Mouse (Mus musculus) hindbrain, embryonic 16.5 days (tissue): ENCODE data around the gene Arrb2. TPM values are rescaled to one million over a fixed set of nuclear protein-coding genes. Genes with fewer than 3 reads are reported as not detected.

Source experiments
- ATAC-seq: fragments of 200-750 bp; cut with Nextera tagmentation; 2 replicates; pipeline ENCODE4 v1.8.0; 2017; ENCODE audit warnings: moderate TSS enrichment, moderate library complexity
- H3K27ac ChIP-seq: fragments of 300-500 bp; sonication (generic); 2 replicates; pipeline ENCODE4 v1.5.1; 2014; ENCODE audit warnings: low read depth, mild to moderate bottlenecking, control low read depth, low read length, moderate library complexity
- H3K27me3 ChIP-seq: fragments of 300-500 bp; sonication (generic); replicated peaks from 2 replicates; pipeline ENCODE4 v1.6.1; 2014; ENCODE audit warnings: low read length; ENCODE audit not compliant: control insufficient read depth, insufficient read depth
- H3K36me3 ChIP-seq: fragments of 300-500 bp; sonication (generic); 2 replicates; pipeline ENCODE4 v1.6.1; 2014; ENCODE audit warnings: mild to moderate bottlenecking, low read length, moderate library complexity, mixed read lengths; ENCODE audit not compliant: control insufficient read depth, insufficient read depth
- H3K4me1 ChIP-seq: fragments of 300-500 bp; sonication (generic); 2 replicates; pipeline ENCODE4 v1.6.1; 2014; ENCODE audit warnings: low read depth, low read length; ENCODE audit not compliant: control insufficient read depth, insufficient read depth
- H3K4me2 ChIP-seq: fragments of 300-500 bp; sonication (generic); 2 replicates; pipeline ENCODE4 v1.6.1; 2014; ENCODE audit warnings: mild to moderate bottlenecking, low read length, control low read depth, moderate library complexity
- H3K4me3 ChIP-seq: fragments of 300-500 bp; sonication (generic); 2 replicates; pipeline ENCODE4 v1.5.1; 2014; ENCODE audit warnings: mild to moderate bottlenecking, low read length, control low read depth, moderate library complexity
- H3K9ac ChIP-seq: fragments of 300-500 bp; sonication (generic); 2 replicates; pipeline ENCODE4 v1.6.1; 2014; ENCODE audit warnings: low read depth, mild to moderate bottlenecking, control low read depth, low read length, moderate library complexity
- H3K9me3 ChIP-seq: fragments of 300-500 bp; sonication (generic); 2 replicates; pipeline ENCODE4 v1.6.1; 2014; ENCODE audit warnings: mild to moderate bottlenecking, low read length, moderate library complexity; ENCODE audit not compliant: control insufficient read depth
- WGBS: fragments of 180-500 bp; shearing (Covaris S2); extraction: QIAGEN DNeasy Blood & Tissue Kit; methylation state at CpG from one replicate; pipeline ENCODE4 v1.1.7; 2014; 5-methylcytosine and 5-hydroxymethylcytosine counted together
- polyA plus RNA-seq: library from polyadenylated mRNA; unstranded; fragments of >200 nt; fragmentation: Nextera tagmentation; extraction: Ambion mirVana; gene quantifications from 2 replicates; pipeline ENCODE4 v1.2.1, GENCODE M21; 2015

Arrb2 gene
- polyA plus RNA-seq, 1 experiment from 2014 or later, result 54.9 TPM

GRCm38 (mm10) chr11:70453261-70454044, 21.0 kb downstream of the Arrb2 start:
- H3K9ac ChIP-seq, result no peak overlapping the region
- 93% methylated on average over 9 of the region's 9 CpGs for WGBS
- peaks cover under 1% of the 10 kb centered on the region for H3K27me3 ChIP-seq
- H3K4me3 ChIP-seq, result no peak overlapping the region
- no peak for ATAC-seq
- peaks cover 7% of the 10 kb centered on the region for H3K4me1 ChIP-seq
- H3K36me3 ChIP-seq, result no peaks in the 10 kb centered on the region
- no peaks in the 10 kb centered on the region for H3K9me3 ChIP-seq
- H3K27ac ChIP-seq, result no peak overlapping the region
- peak overlapping the region; percentile 57 for H3K4me2 ChIP-seq

GRCm38 (mm10) chr11:70458688-70459600, 26.5 kb downstream of the Arrb2 start, which contains the start of gene Zmynd15:
TSS of gene Zmynd15 (plus strand) at chr11:70459433.
- no peaks in the 10 kb centered on the region for H3K9me3 ChIP-seq
- H3K4me1 ChIP-seq, result peaks cover 6% of the 10 kb centered on the region
- no peaks in the 10 kb centered on the region for H3K36me3 ChIP-seq
- peaks cover 13% of the 10 kb centered on the region for H3K27me3 ChIP-seq
- peak within 1 kb of the TSS; percentile 82 for H3K4me2 ChIP-seq
- H3K4me3 ChIP-seq, result peak within 1 kb of the TSS; percentile 46
- H3K9ac ChIP-seq, result peak within 1 kb of the TSS; percentile 67
- ATAC-seq, result no peak
- H3K27ac ChIP-seq, result no peak within 1 kb of the TSS
- 19% methylated on average over 32 of the region's 32 CpGs for WGBS

GRCm38 (mm10) chr11:70459601-70460101, 27.2 kb downstream of the Arrb2 start, which contains the start of gene Cxcl16:
TSS of gene Cxcl16 (minus strand) at chr11:70459984.
- Histone ChIP-seq H3K36me3 (no peaks in the 10 kb centered on the region), H3K27me3 (peaks cover 13% of the 10 kb centered on the region), H3K9ac (peak within 1 kb of the TSS; percentile 67), H3K4me1 (peaks cover 6% of the 10 kb centered on the region), H3K4me3 (peak within 1 kb of the TSS; percentile 46), H3K27ac (no peak within 1 kb of the TSS), H3K4me2 (peak within 1 kb of the TSS; percentile 82), H3K9me3 (no peaks in the 10 kb centered on the region)
- 6% methylated on average over 30 of the region's 30 CpGs for WGBS
- ATAC-seq, result no peak

GRCm38 (mm10) chr11:70463970-70464369, 31.5 kb downstream of the Arrb2 start:
- H3K27ac ChIP-seq, result no peak overlapping the region
- H3K36me3 ChIP-seq, result no peaks in the 10 kb centered on the region
- H3K9me3 ChIP-seq, result no peaks in the 10 kb centered on the region
- H3K4me3 ChIP-seq, result no peak overlapping the region
- H3K4me2 ChIP-seq, result no peak overlapping the region
- no peak overlapping the region for H3K9ac ChIP-seq
- no peak for ATAC-seq
- peaks cover 10% of the 10 kb centered on the region for H3K4me1 ChIP-seq
- H3K27me3 ChIP-seq, result peaks cover 9% of the 10 kb centered on the region; the same call in 1 of the 2 replicates
- WGBS, result 79% methylated on average over 5 of the region's 5 CpGs

GRCm38 (mm10) chr11:70465211-70465610, 32.8 kb downstream of the Arrb2 start:
- Histone ChIP-seq H3K4me3 (peak overlapping the region; percentile 2; the same call in 1 of the 2 replicates), H3K4me1 (0 out of 2 replicates have a peak, but pooled peaks cover 5% of the 10 kb centered on the region), H3K9me3 (no peaks in the 10 kb centered on the region), H3K9ac (peak overlapping the region; percentile 15; the same call in 1 of the 2 replicates), H3K27ac (no peak overlapping the region), H3K27me3 (peaks cover 6% of the 10 kb centered on the region; the same call in 1 of the 2 replicates), H3K4me2 (peak overlapping the region; percentile 58), H3K36me3 (no peaks in the 10 kb centered on the region)
- ATAC-seq, result no peak
- WGBS, result 25% methylated on average over 16 of the region's 16 CpGs

- H3K9me3 ChIP-seq, result no peaks in the 10 kb centered on the region
- peak overlapping the region; percentile 25 for H3K4me3 ChIP-seq
- H3K27me3 ChIP-seq, result peaks cover 4% of the 10 kb centered on the region; the same call in 1 of the 2 replicates
- peak overlapping the region; percentile 15 for H3K9ac ChIP-seq
- peak overlapping the region; percentile 58 for H3K4me2 ChIP-seq
- H3K4me1 ChIP-seq, result 0 out of 2 replicates have a peak, but pooled peaks cover 5% of the 10 kb centered on the region
- H3K36me3 ChIP-seq, result no peaks in the 10 kb centered on the region
- H3K27ac ChIP-seq, result no peak overlapping the region
- ATAC-seq, result no peak
- 11% methylated on average over 23 of the region's 23 CpGs for WGBS
These were observed 33.4 kb downstream of the Arrb2 start for GRCm38 (mm10) chr11:70465824-70466223.

GRCm38 (mm10) chr11:70467902-70468619, 35.6 kb downstream of the Arrb2 start:
- no peaks in the 10 kb centered on the region for H3K9me3 ChIP-seq
- H3K4me1 ChIP-seq, result 0 out of 2 replicates have a peak, but pooled peaks cover 5% of the 10 kb centered on the region
- H3K27me3 ChIP-seq, result no peaks in the 10 kb centered on the region; the same call in 1 of the 2 replicates
- no peak for ATAC-seq
- H3K4me2 ChIP-seq, result no peak overlapping the region
- H3K4me3 ChIP-seq, result no peak overlapping the region
- H3K36me3 ChIP-seq, result no peaks in the 10 kb centered on the region
- no peak overlapping the region for H3K27ac ChIP-seq
- H3K9ac ChIP-seq, result no peak overlapping the region
- 83% methylated on average over 5 of the region's 5 CpGs for WGBS

GRCm38 (mm10) chr11:70469764-70470163, 37.3 kb downstream of the Arrb2 start:
- Histone ChIP-seq H3K4me2 (no peak overlapping the region), H3K27ac (no peak overlapping the region), H3K4me3 (no peak overlapping the region), H3K9ac (no peak overlapping the region), H3K4me1 (0 out of 2 replicates have a peak, but pooled peaks cover 5% of the 10 kb centered on the region), H3K9me3 (no peaks in the 10 kb centered on the region), H3K36me3 (no peaks in the 10 kb centered on the region), H3K27me3 (no peaks in the 10 kb centered on the region; the same call in 1 of the 2 replicates)
- WGBS, result 88% methylated on average over 3 of the region's 3 CpGs
- no peak for ATAC-seq
